Mouse (Mus musculus) forebrain, postnatal 0 days (tissue): ENCODE results near the gene Wasf3. TPM values are rescaled to one million over a fixed set of nuclear protein-coding genes. Genes with fewer than 3 reads are reported as not detected.

Source experiments
- ATAC-seq: fragments of 200-750 bp; cut with Nextera tagmentation; 2 replicates; pipeline ENCODE4 v1.8.0; 2017; ENCODE audit warnings: mild to moderate bottlenecking, moderate library complexity
- DNase-seq: peaks from one replicate; pipeline ENCODE4 v3.0.0-alpha.2; 2015
- H3K27ac ChIP-seq: fragments of 300-500 bp; sonication (generic); 2 replicates; pipeline ENCODE4 v1.5.1; 2014; ENCODE audit warnings: low read depth, mild to moderate bottlenecking, antibody characterized with exemption, low read length, moderate library complexity, mixed read lengths
- H3K27me3 ChIP-seq: fragments of 300-500 bp; sonication (generic); 2 replicates; pipeline ENCODE4 v1.6.1; 2014; ENCODE audit warnings: mild to moderate bottlenecking, low read length, mixed read lengths; ENCODE audit not compliant: insufficient read depth
- H3K36me3 ChIP-seq: fragments of 300-500 bp; sonication (generic); 2 replicates; pipeline ENCODE4 v1.6.1; 2014; ENCODE audit warnings: mild to moderate bottlenecking, moderate library complexity; ENCODE audit not compliant: insufficient read depth
- H3K4me1 ChIP-seq: fragments of 300-500 bp; sonication (generic); 2 replicates; pipeline ENCODE4 v1.6.1; 2014; ENCODE audit warnings: antibody characterized with exemption; ENCODE audit not compliant: insufficient read depth
- H3K4me2 ChIP-seq: fragments of 300-500 bp; sonication (generic); 2 replicates; pipeline ENCODE4 v1.6.1; 2014; ENCODE audit warnings: low read depth, mild to moderate bottlenecking, moderate library complexity
- H3K4me3 ChIP-seq: fragments of 300-500 bp; sonication (generic); 2 replicates; pipeline ENCODE4 v1.5.1; 2014; ENCODE audit warnings: low read depth, low read length, mixed read lengths
- H3K9ac ChIP-seq: fragments of 300-500 bp; sonication (generic); 2 replicates; pipeline ENCODE4 v1.6.1; 2014; ENCODE audit warnings: mild to moderate bottlenecking
- H3K9me3 ChIP-seq: fragments of 300-500 bp; sonication (generic); 2 replicates; pipeline ENCODE4 v1.6.1; 2016; ENCODE audit warnings: low read length
- CTCF ChIP-seq: sonication (generic); IDR thresholded peaks from 2 replicates; pipeline ENCODE4 v1.5.1; 2016; ENCODE audit warnings: antibody characterized with exemption, control low read depth, low read depth
- WGBS: fragments of 180-500 bp; shearing (Covaris S2); extraction: QIAGEN DNeasy Blood & Tissue Kit; methylation state at CpG from one replicate; pipeline ENCODE4 v1.1.7; 2014; 5-methylcytosine and 5-hydroxymethylcytosine counted together
- polyA plus RNA-seq: library from polyadenylated mRNA; unstranded; fragments of >200 nt; fragmentation: Nextera tagmentation; extraction: Ambion mirVana; gene quantifications from 2 replicates; pipeline ENCODE4 v1.2.1, GENCODE M21; 2015
- total RNA-seq: library from RNA; depleted of rRNA; stranded (reverse); fragments of >200 nt; gene quantifications from 2 replicates; pipeline ENCODE4 v1.2.3, GENCODE M21; 2014

Gene Wasf3
- total and polyA plus RNA-seq, 2 experiments from 2014 or later: 14.3 to 33.0 TPM

GRCm38 (mm10) chr5:146410821-146411220 is 26.0 kb downstream of the Wasf3 start:
- WGBS: 49% methylated on average over 4 of the region's 4 CpGs
- no peak for DNase-seq
- no peaks in the 10 kb centered on the region for H3K9me3 ChIP-seq
- no peak for TF ChIP-seq CTCF
- no peak overlapping the region for H3K4me2 ChIP-seq
- H3K4me3 ChIP-seq: no peak overlapping the region
- no peak overlapping the region for H3K9ac ChIP-seq
- H3K27ac ChIP-seq: no peak overlapping the region
- ATAC-seq: no peak
- H3K27me3 ChIP-seq: no peaks in the 10 kb centered on the region
- no peaks in the 10 kb centered on the region for H3K36me3 ChIP-seq
- peaks cover 28% of the 10 kb centered on the region for H3K4me1 ChIP-seq

- H3K27ac ChIP-seq: peak overlapping the region; percentile 62
- H3K9me3 ChIP-seq: no peaks in the 10 kb centered on the region
- no peak overlapping the region for H3K4me3 ChIP-seq
- H3K4me1 ChIP-seq: peaks cover 29% of the 10 kb centered on the region
- peak; percentile 54 for DNase-seq
- WGBS: 31% methylated on average over 15 of the region's 15 CpGs
- no peak for TF ChIP-seq CTCF
- H3K9ac ChIP-seq: no peak overlapping the region
- peak overlapping the region; percentile 10; the same call in 1 of the 2 replicates for H3K4me2 ChIP-seq
- no peaks in the 10 kb centered on the region for H3K36me3 ChIP-seq
- ATAC-seq: peak; percentile 49
- no peaks in the 10 kb centered on the region for H3K27me3 ChIP-seq
These were observed 28.1 kb downstream of the Wasf3 start for GRCm38 (mm10) chr5:146412743-146413430.

- Histone ChIP-seq H3K4me2 (no peak overlapping the region), H3K4me1 (peaks cover 29% of the 10 kb centered on the region), H3K27ac (no peak overlapping the region), H3K9ac (no peak overlapping the region), H3K27me3 (no peaks in the 10 kb centered on the region), H3K4me3 (no peak overlapping the region), H3K9me3 (no peaks in the 10 kb centered on the region), H3K36me3 (no peaks in the 10 kb centered on the region)
- DNase-seq (no peak), ATAC-seq (no peak)
- WGBS: 88% methylated on average over 4 of the region's 4 CpGs
- no peak for TF ChIP-seq CTCF
These were observed 29.8 kb downstream of the Wasf3 start for GRCm38 (mm10) chr5:146414611-146415010.

GRCm38 (mm10) chr5:146415218-146415617 is 30.4 kb downstream of the Wasf3 start:
- Histone ChIP-seq H3K27me3 (no peaks in the 10 kb centered on the region), H3K4me3 (no peak overlapping the region), H3K9me3 (no peaks in the 10 kb centered on the region), H3K9ac (no peak overlapping the region), H3K4me2 (peak overlapping the region; percentile 27), H3K4me1 (peaks cover 29% of the 10 kb centered on the region), H3K27ac (peak overlapping the region; percentile 42; the same call in 1 of the 2 replicates), H3K36me3 (no peaks in the 10 kb centered on the region)
- peak; percentile 81 for DNase-seq
- 34% methylated on average over 12 of the region's 12 CpGs for WGBS
- ATAC-seq: peak; percentile 72
- TF ChIP-seq CTCF: no peak

- DNase-seq: no peak
- TF ChIP-seq CTCF: no peak
- Histone ChIP-seq H3K27me3 (no peaks in the 10 kb centered on the region), H3K4me3 (no peak overlapping the region), H3K27ac (no peak overlapping the region), H3K4me2 (no peak overlapping the region), H3K36me3 (no peaks in the 10 kb centered on the region), H3K9ac (no peak overlapping the region), H3K4me1 (peaks cover 29% of the 10 kb centered on the region), H3K9me3 (no peaks in the 10 kb centered on the region)
- no peak for ATAC-seq
- 77% methylated on average over 20 of the region's 20 CpGs for WGBS
These were observed 31.7 kb downstream of the Wasf3 start for GRCm38 (mm10) chr5:146416331-146417110.

GRCm38 (mm10) chr5:146418092-146418491 is 33.3 kb downstream of the Wasf3 start:
- no peak for ATAC-seq
- WGBS: 46% methylated on average over 7 of the region's 7 CpGs

GRCm38 (mm10) chr5:146420081-146420480 is 35.3 kb downstream of the Wasf3 start:
- H3K27me3 ChIP-seq: no peaks in the 10 kb centered on the region
- peak; percentile 77 for TF ChIP-seq CTCF
- ATAC-seq (no peak), DNase-seq (peak; percentile 47)
- no peak overlapping the region for H3K4me2 ChIP-seq
- no peaks in the 10 kb centered on the region; the same call in 1 of the 2 replicates for H3K36me3 ChIP-seq
- H3K9me3 ChIP-seq: no peaks in the 10 kb centered on the region
- 70% methylated on average over 1 of the region's 1 CpGs for WGBS
- no peak overlapping the region for H3K4me3 ChIP-seq
- peaks cover 12% of the 10 kb centered on the region for H3K4me1 ChIP-seq
- H3K27ac ChIP-seq: no peak overlapping the region
- no peak overlapping the region for H3K9ac ChIP-seq

More at GRCm38 (mm10) chr5:146418092-146418491, 33.3 kb downstream of the Wasf3 start:
- no peaks in the 10 kb centered on the region; the same call in 1 of the 2 replicates for H3K36me3 ChIP-seq
- H3K9ac ChIP-seq: no peak overlapping the region
- peaks cover 23% of the 10 kb centered on the region for H3K4me1 ChIP-seq
- H3K9me3 ChIP-seq: no peaks in the 10 kb centered on the region
- H3K4me2 ChIP-seq: no peak overlapping the region
- no peak overlapping the region for H3K27ac ChIP-seq
- H3K27me3 ChIP-seq: no peaks in the 10 kb centered on the region
- no peak for TF ChIP-seq CTCF
- H3K4me3 ChIP-seq: no peak overlapping the region
- no peak for DNase-seq
